Mouse (Mus musculus): ENCODE measurements around the gene Susd1.

The Susd1 gene

DNA sequence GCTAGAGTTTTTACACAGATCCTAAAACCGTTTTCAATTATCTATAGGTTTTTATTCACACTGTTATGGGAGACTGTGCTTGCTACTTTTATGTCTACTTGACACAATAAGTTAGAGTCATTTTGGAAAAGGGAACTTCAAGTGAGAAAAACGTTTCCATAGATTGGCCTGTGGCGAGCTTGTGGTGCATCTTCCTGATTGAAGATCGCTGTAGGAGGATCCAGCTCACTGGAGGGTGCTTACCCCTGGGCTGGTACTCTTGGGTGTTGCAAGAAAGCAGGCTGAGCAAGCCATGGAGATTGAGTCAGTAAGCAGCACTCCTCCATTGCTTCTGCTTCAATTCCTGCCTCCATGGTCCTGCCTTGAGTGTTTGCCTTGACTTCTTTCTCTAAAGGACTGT, 2.5 kb downstream of the Susd1 start:
- in situ Hi-C loops (cut with MboI; ENCODE audit: low sequenced_read_pairs) = no loop called here

DNA sequence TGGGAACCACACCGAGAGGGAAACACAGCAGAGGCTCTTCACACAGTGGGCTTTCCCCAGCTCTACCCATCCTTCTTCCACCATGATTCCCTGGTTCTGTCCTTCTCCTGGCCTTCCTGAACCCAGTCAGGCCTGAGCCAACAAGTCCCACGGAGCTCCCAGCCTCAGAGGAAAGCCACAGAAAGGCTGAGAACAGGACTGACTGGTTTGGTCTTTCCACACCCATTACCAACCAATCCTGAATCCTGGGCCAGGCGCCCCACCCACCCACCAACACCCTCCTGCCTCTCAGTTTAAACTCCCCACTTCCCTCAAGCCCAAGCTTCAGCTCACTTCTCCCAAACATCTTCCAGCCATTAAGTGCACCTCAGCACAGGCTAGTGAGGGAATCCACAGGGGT, 4.4 kb downstream of the Susd1 start:
- in situ Hi-C loops (cut with MboI; ENCODE audit: low sequenced_read_pairs) = no loop called here

DNA sequence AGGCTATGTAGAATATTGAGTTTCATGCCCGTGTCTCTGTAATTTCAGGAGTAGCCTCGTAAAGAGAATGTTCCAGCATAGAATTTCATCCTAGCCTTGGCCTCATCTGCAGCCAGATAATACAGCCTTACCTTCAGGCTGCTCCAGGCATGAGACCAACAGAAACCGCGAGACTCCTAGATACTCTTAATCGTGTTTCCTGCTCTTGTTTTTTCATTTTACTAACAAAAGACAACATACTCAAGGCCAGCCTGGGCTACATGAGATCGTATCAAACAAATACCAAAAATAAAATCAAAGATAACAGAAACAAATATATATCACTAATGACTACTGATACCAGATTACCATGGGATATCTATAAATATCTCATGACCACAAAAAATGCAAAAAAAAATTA, 9.3 kb downstream of the Susd1 start:
- in situ Hi-C loops (cut with MboI; ENCODE audit: low sequenced_read_pairs) = no loop called here

DNA sequence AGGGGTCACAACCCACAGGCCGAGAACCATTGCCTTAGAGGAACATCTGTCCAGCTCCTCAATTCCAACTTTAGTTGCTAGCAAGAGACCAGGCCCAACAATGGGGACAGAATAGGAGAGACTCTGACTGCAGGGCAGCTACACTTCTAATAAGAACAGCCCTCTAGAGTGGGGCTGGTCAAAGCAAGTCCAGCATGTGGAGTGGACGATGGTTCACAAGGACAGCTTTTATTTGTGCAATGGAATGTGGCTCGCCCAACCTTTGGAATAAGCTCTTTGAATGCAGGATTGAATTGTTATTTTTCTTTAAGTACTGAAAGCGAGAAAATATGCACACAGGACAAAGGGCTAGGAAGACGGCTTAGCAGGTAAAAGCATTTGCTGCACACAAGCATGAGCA, 12.0 kb downstream of the Susd1 start:
- in situ Hi-C loops (cut with MboI; ENCODE audit: low sequenced_read_pairs) = no loop called here

DNA sequence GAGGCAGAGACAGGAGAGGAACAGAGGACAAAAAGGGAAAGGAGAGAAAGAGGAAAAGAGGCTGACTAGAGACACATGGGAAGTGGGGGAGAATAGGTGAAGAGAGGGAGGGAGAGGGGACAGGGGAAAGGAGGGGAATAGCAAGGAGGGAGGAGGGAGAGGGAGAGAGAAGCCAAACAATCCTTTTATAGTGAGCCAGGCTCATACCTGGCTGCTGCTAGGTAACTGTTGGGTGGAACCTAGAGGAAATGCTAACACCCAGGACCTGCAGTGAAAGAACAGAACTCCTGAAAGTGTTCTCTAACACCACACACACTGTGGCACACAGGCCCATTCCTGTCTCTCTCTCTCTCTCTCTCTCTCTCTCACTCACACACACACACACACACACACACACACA, 15.6 kb downstream of the Susd1 start:
- in situ Hi-C loops (cut with MboI; ENCODE audit: low sequenced_read_pairs) = no loop called here

DNA sequence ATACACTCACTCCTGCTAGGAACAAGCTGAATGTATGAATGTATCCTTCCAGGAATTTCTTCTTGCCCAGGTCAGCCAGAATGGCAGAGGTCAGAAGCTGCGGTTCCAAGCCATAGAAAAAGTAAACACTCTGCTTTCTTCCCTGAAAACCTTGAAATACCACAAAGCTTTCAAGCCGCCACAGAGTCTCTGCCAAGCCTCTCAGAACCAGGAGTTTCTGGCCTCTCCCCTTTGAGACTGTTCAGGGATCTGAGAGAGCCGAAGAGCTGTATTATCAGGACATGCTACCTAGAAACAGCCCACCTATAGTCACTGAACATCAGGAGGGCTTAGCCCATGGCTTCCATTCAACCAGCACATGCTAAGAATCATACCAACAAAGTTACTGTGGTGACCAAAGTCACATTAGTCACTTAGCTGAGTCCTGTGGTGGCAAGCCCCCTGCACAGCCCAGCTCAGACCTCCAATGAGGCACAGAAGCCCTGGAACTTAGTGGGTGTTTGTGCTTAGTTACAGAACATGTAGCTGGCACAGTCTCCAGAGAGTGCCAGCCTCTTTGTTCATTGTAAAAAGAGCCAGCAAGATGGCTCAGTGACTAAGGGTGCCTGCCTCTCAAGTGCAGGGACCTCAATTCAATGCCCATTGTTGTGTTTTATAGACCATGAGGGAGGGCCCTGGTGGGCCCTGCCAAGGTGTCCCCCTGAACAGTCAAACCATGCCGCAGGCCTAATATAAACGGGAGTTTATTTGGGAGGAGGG, 16.2 kb downstream of the Susd1 start:
- in situ Hi-C loops (cut with MboI; ENCODE audit: low sequenced_read_pairs) = no loop called here

DNA sequence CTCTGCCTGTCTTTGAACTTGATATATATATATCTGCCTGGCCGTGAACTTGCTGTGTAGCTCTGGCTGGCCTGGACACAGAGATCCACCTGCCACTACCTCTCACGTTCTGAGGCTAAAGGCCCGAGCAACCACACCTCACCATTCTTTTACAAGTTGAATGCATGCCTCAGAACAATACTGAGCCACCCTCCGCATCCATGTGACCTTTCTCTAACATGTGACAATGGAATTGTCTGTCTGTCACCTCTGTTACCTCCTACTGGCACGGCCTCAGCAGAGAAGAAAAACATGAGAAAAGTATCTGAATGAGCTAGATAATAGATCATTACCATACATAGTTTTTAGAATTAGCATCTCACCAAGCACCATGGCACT, 17.1 kb downstream of the Susd1 start:
- in situ Hi-C loops (cut with MboI; ENCODE audit: low sequenced_read_pairs) = no loop called here

DNA sequence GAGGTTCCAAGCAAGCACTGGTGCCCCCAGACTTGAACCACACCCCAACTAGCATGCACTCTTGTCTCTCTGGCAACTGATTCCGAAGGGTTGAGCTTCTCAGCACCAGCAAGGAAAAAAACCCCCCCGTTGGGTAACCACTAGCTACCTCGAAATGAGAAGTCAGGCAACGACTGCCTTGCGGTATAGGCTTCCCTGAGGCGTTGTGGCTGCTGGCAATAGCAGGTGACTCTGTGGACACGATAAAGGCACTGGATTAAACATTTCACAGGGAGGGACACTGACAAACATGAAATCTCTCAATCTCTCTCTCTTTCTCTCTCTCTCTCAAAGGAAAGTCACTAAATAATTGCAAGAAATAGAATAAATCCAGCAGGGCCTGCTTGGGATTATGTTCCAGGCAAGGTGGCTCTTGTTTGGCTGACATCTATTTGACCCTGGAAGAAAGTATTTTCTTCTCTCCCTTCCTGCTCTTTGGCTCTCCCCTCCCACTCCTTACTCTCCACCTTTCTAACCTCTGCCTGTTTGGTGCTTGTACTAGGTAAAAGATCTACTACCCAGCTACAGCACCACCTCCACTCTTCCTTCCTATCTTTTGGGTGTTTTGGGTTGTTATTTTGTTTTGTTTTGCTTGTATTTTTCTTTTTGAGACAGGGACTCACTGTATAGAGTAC, 17.6 kb downstream of the Susd1 start:
- in situ Hi-C loops (cut with MboI; ENCODE audit: low sequenced_read_pairs) = no loop called here

DNA sequence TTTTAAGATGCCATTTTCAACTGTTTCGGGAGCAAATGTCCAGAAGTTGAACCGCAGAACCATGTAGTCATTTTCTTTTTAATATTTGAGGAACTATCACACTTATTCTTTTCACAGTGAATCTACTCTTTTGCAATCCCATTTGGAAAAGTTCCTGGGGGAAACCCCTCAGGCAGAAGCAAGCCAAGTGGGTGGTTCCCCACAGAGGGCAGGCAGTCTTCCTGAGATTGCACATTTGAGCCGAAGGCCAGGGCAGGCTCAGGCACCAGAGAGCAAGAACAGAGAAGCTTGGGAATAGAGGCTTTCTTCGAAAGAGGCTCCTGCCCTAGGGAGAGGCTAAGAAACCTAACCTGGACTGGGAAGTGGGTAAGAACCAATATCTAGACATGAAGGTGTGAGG, 19.2 kb downstream of the Susd1 start:
- in situ Hi-C loops (cut with MboI; ENCODE audit: low sequenced_read_pairs) = no loop called here

DNA sequence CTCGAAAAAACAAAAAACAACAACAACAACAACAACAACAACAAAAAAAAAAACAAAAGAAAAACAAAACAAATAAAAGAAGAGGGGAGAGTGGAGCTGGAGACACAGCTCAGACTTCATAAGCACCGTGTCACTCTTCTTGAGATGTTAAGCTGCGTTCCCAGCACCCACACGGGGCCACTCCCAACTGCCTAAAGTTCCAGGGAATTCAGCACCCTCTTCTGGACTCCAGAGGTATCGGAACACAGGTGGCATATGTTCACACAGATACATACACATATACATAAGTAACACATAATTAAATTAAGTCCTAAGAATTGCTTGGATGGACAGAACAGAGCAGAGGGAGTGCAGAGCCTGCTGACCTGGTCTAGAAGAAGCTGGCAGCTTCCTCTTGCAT, 25.0 kb downstream of the Susd1 start:
- in situ Hi-C loops (cut with MboI; ENCODE audit: low sequenced_read_pairs) = no loop called here

DNA sequence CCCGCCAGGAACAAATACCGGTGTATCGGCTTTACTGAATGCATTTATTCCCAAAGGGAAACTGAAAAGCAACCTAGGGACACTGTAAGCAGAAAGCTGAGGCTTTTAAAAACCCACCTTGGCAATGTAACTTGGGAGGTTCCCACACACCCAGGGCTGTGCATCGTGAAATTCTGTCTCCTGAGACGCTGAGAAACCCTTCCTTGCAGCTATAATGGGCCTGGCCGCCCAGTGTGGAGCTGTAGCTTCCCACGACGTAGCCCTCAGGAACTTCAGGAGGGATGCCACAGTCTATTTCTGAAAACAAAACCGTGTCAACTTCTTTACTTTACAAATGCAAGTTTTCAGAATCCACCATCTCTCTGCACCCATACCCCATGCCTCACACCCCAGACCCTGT, 27.3 kb downstream of the Susd1 start:
- in situ Hi-C loops (cut with MboI; ENCODE audit: low sequenced_read_pairs) = no loop called here

DNA sequence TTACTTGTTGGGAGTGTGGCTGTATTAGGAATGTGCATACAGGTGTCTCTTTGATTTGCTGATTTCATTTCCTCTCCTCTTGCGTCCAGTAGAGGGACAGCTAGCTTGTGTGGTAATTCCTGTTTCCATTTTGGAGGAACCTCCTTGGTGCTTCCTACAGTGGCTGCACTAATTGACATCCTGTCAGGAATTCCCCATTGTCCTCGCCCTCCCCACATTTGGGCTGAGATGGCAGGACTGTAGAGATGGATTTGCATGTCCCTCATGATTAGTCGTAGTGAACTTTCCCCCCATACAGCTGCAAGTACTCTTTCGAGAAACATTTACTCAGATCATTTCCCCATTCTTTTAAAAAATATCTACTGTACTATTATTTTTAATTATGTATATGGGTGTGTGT, 30.7 kb downstream of the Susd1 start:
- in situ Hi-C loops (cut with MboI; ENCODE audit: low sequenced_read_pairs) = no loop called here

DNA sequence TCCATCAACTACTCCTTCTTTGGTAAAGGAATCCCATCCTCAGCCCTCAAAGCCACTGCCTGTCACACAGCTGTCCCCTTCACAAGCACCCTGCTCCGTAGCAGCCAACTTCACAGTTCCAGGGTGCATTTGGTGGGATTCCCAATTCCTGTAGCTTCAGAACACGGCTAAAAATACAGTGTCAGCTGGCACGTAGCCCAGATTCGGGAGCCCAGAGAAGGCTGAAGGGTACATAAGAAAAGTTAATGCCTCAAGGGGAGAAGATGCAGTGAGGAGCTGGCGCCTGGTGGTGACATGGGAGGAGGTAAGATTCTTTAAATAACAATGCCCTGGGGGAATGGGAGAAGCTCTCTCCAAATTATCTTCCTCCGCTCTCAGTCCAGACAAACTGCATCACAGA, 34.1 kb downstream of the Susd1 start:
- in situ Hi-C loops (cut with MboI; ENCODE audit: low sequenced_read_pairs) = no loop called here

DNA sequence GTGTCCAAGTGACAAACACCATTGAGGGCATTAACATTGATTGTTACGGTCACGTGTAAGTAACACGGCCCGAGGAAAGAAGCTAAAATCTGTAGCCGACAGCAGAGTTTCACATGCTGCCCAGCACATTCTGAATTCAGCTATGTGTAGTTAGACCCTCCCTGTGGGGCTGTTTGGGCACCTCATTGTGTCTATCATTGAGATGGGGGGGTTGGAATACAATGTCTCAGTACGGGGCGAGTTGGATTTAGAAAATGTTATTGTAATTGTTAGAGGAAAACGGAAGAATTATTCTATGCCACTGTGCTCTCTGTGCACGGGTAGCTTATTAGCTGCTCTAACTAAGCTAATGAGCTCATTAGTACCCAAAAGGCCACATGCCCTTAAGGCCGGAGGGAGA, 37.5 kb downstream of the Susd1 start:
- in situ Hi-C loops (cut with MboI; ENCODE audit: low sequenced_read_pairs) = no loop called here

DNA sequence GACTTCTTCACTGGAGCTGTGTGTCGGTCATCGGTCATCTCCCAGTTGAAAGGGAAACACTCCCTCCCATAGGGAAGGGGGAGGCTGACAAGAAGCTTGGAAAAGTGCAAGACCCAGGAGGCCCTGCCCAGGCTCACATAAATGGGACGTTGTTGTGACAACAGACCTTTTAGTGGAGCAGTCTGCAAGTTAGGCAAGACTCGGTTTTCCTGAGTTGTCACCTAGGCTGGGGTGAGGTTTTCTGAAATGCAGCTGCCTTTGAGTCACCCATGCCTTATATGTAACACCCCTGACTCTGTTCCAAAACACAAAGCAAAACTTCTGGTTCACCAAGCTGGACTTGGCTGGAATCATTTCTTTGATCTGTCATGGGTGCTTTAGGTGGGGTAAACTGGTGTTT, 39.1 kb downstream of the Susd1 start:
- in situ Hi-C loops (cut with MboI; ENCODE audit: low sequenced_read_pairs) = no loop called here

DNA sequence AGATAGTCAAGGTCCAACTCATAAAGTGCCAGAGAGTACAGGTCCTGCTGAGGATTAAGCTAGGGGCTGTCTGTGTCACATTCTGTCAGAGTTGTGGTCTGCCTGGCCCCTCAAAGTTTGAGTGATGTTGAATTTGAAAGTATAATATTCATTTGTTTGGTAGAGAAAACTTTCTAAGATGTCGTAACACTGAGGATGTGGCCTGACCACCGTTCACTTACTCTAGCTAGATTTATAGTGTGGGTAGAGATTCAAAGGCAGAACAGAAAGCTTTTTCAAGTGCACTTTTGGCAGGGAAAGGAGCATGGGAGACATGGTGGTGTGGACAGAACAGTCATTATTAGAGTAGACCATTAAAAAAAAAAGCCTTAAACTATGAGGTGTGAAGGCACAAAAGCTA, 42.9 kb downstream of the Susd1 start:
- in situ Hi-C loops (cut with MboI; ENCODE audit: low sequenced_read_pairs) = no loop called here

DNA sequence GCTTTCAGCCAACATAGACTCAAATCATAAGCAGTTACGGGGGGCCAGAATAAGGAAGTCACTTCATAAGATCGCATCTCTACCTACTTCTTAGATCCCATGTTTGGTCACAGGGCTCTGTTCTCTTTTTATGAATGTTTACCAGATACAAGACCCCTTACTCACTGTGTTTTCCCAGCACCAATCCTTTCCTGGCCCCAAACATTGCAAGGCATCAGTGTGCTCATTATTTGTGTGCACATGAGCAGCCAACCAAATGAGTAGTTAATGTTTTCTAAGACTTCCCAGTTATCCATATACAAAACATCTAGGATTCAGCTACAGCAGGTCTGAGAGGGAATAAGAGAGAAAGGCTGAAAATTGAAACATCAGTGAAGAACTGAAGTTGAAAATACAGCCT, 44.3 kb downstream of the Susd1 start:
- in situ Hi-C loops (cut with MboI; ENCODE audit: low sequenced_read_pairs) = no loop called here

DNA sequence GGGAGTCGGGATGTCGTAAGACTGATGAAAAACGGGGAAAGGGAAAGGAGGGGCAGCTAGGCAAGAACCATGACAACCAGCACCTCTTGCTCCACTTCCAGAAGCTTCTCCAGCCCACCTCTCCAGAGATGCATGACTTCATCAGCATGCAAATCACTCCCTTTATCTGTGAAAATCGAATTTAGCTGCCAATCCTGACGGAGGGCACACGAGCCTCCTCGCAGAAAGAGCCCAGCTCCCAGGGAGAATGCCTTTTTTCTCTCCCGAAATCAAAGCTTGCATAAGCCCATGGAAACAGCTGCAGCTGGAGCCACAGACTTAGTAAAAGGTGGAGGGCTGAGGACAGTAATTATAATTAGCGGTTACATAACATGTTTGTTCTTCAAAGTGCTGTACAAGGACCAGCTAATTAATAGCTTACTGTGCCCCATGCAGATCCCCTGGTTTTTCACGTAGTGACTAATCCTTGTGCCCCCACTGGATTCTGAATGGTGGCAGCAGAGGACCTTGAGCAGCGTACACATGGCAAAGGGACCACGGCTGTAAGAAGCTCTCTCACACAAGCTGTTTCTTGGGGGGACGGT, 49.9 kb downstream of the Susd1 start:
- in situ Hi-C loops (cut with MboI; ENCODE audit: low sequenced_read_pairs) = no loop called here

DNA sequence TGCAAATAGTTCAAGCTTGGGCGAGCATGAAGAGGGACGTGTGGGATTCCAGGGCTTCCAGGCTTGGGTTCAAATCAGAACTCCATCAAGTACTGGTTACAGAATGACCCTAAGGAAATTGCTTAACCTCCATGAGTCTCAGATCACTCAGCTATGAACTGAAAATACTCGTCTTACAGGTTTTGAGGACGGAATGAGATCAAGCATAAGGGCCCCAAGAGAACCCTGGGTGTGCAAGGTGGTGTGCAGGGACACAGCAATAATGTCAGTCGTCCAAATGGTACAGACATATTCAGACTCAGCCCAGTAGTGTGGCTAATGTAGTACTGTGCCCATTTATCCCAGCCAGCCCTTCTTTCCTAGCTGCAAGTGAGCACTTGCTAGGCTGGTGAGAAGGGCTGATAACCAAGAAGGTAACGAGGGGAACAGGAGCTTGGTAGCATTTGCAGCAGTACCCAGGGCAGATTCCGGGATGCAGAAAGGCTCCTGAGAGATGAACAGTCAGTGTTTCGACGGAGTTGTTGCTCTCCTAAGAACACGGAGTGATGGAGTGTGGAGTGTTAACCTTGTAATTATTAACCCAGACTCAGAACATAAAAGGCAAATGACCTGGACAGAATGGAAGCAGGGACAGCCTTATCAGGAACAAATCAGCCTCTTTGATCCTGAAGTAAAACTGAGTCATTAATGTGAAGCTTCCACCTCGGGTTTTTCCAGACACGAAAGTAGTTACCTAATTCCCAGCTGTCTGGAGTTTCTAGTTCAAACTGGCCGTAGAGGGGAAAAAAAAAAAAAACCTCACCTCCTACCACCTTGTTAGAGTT, 50.8 kb downstream of the Susd1 start:
- in situ Hi-C loops (cut with MboI; ENCODE audit: low sequenced_read_pairs) = no loop called here

DNA sequence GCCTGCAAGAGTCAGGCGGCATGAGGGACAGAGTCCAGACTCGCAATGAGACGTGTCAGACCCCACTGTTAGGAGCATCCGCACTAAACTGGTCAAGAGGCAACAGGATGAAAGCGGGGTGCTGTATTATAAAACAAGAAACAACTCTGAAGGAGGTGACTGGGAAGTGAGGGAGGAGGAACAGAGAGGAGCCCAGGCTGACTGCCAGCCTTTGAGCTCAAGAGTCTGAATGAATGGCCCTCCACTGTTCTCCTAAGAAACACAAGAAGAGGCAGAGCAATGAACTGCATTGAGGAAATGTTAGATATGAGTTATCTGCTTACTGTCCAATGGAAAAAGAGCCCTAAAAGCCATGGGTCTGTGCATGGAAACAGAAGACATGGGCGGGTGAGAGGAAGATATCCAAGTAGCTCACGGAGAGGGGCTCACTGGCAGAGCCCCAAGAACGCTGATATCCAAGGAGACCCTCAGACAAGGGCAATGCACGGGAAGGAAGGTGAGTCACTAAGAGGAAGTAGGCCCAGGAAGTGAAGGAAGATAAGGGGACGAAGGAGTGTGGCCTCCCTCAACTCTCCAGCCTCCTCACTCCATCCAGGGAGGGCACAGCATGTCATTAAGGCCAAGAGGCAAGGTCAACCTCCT, 53.1 kb downstream of the Susd1 start:
- in situ Hi-C loops (cut with MboI; ENCODE audit: low sequenced_read_pairs) = no loop called here

DNA sequence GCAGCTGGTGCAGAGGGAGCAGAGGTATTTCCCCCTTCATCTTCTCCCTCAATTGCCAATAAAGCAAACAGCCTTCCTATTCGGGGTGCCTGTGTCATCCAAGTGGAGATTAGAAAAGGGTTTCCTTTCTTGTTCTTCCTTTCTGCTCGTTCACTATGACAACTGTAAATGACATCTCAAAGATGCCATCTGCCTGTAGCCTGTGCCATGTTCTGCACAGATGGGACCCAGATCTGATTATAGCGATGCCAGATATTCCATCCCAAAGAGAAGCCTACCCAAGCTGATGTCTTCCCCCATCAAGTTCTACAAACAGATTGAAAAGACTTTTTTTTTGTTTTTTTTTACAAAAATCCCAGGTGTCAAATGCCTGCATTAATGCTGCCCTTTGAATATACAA, 54.6 kb downstream of the Susd1 start:
- in situ Hi-C loops (cut with MboI; ENCODE audit: low sequenced_read_pairs) = no loop called here

All from CH12F3 (cell line).